Mouse (Mus musculus): Measurements from ENCODE around the gene Olfr1013. TPM values are rescaled to one million over a fixed set of nuclear protein-coding genes. Genes with fewer than 3 reads are reported as not detected.

Gene Olfr1013
- not detected in 2 replicates for polyA plus RNA-seq (2015; fragmentation: Nextera tagmentation; extraction: Ambion mirVana)

DNA sequence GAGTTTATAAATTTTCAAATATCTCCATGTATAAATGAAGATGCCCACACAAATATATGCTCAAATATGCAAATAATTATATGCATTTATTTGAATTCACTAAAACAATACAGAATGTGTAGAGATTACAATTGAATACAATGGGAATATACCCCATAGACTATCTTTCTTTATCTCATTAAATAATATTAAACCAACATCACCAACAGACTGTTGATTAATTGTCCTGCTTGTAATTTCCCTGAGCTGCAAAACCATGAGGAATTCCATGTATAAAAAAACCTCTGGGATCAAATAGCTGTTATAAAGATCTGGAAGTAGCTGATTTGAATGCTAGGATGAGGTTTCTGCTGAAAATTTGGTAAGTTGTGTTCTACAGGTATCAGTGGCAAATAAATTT, at the start of gene Olfr1013:
Olfr1013 (plus strand) TSS at position 301 of the 400 bp plus-strand sequence.
- H3K4me2 ChIP-seq (ENCODE audit: low read depth, low read length), result no peak within 1 kb of the TSS
- no peak for ATAC-seq (ENCODE audit: low read depth)
- H3K4me1 ChIP-seq (ENCODE audit: control insufficient read depth, low read depth, low read length), result no peaks in the 10 kb centered on the region
- H3K27me3 ChIP-seq (ENCODE audit: control insufficient read depth, insufficient read depth, low read depth, low read length), result no peaks in the 10 kb centered on the region
- no peak within 1 kb of the TSS for H3K9ac ChIP-seq (ENCODE audit: low read depth, low read length)
- no peak within 1 kb of the TSS for H3K27ac ChIP-seq (ENCODE audit: low read length)
- no peak within 1 kb of the TSS for H3K4me3 ChIP-seq (ENCODE audit: low read depth, low read length)
- H3K36me3 ChIP-seq (ENCODE audit: control insufficient read depth, insufficient read depth), result no peaks in the 10 kb centered on the region
- H3K9me3 ChIP-seq (replicated peaks; ENCODE audit: control insufficient read depth, low read length), result no peaks in the 10 kb centered on the region

DNA sequence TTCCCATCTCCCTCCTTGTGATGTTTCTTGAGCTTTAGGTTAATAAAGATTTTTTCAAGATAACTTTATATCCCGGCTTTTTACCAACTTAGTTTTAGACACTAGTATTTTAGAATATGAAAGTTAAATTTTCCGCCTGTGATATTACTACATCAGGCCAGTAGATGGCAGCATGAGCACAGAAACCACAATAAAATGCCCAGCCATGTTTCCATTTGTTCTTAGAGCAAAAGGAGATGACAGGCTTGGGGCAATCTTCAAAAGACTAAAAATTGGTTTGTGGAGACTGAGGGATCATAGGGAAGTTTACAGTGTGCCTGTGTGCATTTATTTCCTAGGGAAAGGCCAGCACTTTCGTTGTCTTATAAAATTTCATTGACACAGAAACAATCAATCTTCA, 41.1 kb upstream of the Olfr1013 start:
- no peak for ATAC-seq (ENCODE audit: low read depth)
- Histone ChIP-seq H3K27ac (ENCODE audit: low read length) (no peak overlapping the region), H3K4me3 (ENCODE audit: low read depth, low read length) (no peak overlapping the region), H3K4me1 (ENCODE audit: control insufficient read depth, low read depth, low read length) (no peaks in the 10 kb centered on the region), H3K36me3 (ENCODE audit: control insufficient read depth, insufficient read depth) (no peaks in the 10 kb centered on the region), H3K4me2 (ENCODE audit: low read depth, low read length) (no peak overlapping the region), H3K9me3 (replicated peaks; ENCODE audit: control insufficient read depth, low read length) (no peaks in the 10 kb centered on the region), H3K27me3 (ENCODE audit: control insufficient read depth, insufficient read depth, low read depth, low read length) (no peaks in the 10 kb centered on the region), H3K9ac (ENCODE audit: low read depth, low read length) (no peak overlapping the region)
- 9% methylated on average over 3 of the region's 3 CpGs for WGBS (ENCODE audit: insufficient replicate concordance)

DNA sequence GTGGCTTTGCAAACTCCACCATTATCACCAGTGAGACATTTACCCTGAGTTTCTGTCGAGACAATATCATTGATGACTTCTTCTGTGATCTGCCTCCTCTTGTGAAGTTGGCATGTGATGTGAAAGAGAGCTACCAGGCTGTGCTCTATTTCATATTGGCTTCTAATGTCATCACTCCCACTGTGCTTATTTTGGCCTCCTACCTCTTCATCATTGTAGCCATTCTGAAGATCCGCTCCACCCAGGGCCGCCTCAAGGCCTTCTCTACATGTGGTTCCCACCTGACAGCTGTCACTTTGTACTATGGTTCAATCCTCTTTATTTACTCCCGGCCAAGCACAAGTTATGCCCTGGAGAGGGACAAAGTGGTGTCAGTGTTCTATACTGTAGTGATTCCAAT, 13.1 kb upstream of the Olfr1013 start:
- no peaks in the 10 kb centered on the region for H3K27me3 ChIP-seq (ENCODE audit: control insufficient read depth, insufficient read depth, low read depth, low read length)
- WGBS (ENCODE audit: insufficient replicate concordance), result 56% methylated on average over 4 of the region's 4 CpGs

DNA sequence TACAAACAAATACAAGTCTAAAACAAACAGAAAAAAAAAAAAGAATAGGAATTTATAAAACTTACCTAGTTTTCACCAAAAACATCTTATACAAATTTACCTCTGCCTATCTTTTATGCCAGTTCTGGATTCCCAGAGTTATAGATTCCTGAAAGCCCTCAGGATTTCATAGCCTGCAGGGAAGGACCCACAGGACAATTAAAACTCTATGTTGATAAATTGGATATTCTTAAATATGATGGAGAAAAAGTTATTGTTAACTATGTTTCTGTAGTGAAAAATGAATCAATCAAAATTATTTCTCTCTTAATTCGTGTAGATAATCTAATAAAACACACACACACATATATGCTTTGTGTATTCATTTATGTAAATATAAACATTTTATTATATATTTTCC, 4.2 kb upstream of the Olfr1013 start, which contains the start of gene Olfr1012:
Olfr1012 (minus strand) TSS at position 101 of the 400 bp plus-strand sequence.
- ATAC-seq (ENCODE audit: low read depth), result no peak
- Histone ChIP-seq H3K27me3 (ENCODE audit: control insufficient read depth, insufficient read depth, low read depth, low read length) (no peaks in the 10 kb centered on the region), H3K4me1 (ENCODE audit: control insufficient read depth, low read depth, low read length) (no peaks in the 10 kb centered on the region), H3K27ac (ENCODE audit: low read length) (no peak within 1 kb of the TSS), H3K36me3 (ENCODE audit: control insufficient read depth, insufficient read depth) (no peaks in the 10 kb centered on the region), H3K4me3 (ENCODE audit: low read depth, low read length) (no peak within 1 kb of the TSS), H3K4me2 (ENCODE audit: low read depth, low read length) (no peak within 1 kb of the TSS), H3K9me3 (replicated peaks; ENCODE audit: control insufficient read depth, low read length) (no peaks in the 10 kb centered on the region), H3K9ac (ENCODE audit: low read depth, low read length) (no peak within 1 kb of the TSS)
- 36% methylated on average over 1 of the region's 1 CpGs for WGBS (ENCODE audit: insufficient replicate concordance)

More for the DNA sequence above, 13.1 kb upstream of the Olfr1013 start:
- no peak overlapping the region for H3K9ac ChIP-seq (ENCODE audit: low read depth, low read length)
- ATAC-seq (ENCODE audit: low read depth), result no peak
- H3K9me3 ChIP-seq (replicated peaks; ENCODE audit: control insufficient read depth, low read length), result no peaks in the 10 kb centered on the region
- no peaks in the 10 kb centered on the region for H3K36me3 ChIP-seq (ENCODE audit: control insufficient read depth, insufficient read depth)
- H3K4me3 ChIP-seq (ENCODE audit: low read depth, low read length), result no peak overlapping the region
- no peak overlapping the region for H3K27ac ChIP-seq (ENCODE audit: low read length)
- H3K4me2 ChIP-seq (ENCODE audit: low read depth, low read length), result no peak overlapping the region
- no peaks in the 10 kb centered on the region for H3K4me1 ChIP-seq (ENCODE audit: control insufficient read depth, low read depth, low read length)

DNA sequence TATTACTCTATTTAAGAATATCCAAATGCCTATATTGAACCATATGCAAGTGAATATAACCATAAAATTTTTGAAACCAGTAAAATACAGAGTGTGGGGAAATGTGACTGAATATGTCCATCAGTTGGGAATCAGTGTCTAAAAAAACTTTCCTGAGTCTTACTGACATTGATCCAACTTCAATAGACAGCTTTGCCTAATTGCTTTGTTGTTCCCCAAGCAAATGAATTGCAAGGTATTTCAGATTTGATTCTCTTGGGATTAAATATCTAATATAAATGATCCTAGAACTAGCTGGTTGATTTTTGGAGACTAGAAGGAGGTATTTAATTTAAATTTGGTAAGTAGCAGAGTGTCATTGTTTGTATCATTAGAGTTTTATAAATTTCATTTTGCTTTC, 5.5 kb downstream of the Olfr1013 start, which contains the start of gene Olfr1014:
Olfr1014 (plus strand) TSS at position 301 of the 400 bp plus-strand sequence.
- Histone ChIP-seq H3K4me2 (ENCODE audit: low read depth, low read length) (no peak within 1 kb of the TSS), H3K9ac (ENCODE audit: low read depth, low read length) (no peak within 1 kb of the TSS), H3K27me3 (ENCODE audit: control insufficient read depth, insufficient read depth, low read depth, low read length) (no peaks in the 10 kb centered on the region), H3K36me3 (ENCODE audit: control insufficient read depth, insufficient read depth) (no peaks in the 10 kb centered on the region), H3K27ac (ENCODE audit: low read length) (no peak within 1 kb of the TSS), H3K9me3 (replicated peaks; ENCODE audit: control insufficient read depth, low read length) (no peaks in the 10 kb centered on the region), H3K4me1 (ENCODE audit: control insufficient read depth, low read depth, low read length) (no peaks in the 10 kb centered on the region), H3K4me3 (ENCODE audit: low read depth, low read length) (no peak within 1 kb of the TSS)
- no peak for ATAC-seq (ENCODE audit: low read depth)

DNA sequence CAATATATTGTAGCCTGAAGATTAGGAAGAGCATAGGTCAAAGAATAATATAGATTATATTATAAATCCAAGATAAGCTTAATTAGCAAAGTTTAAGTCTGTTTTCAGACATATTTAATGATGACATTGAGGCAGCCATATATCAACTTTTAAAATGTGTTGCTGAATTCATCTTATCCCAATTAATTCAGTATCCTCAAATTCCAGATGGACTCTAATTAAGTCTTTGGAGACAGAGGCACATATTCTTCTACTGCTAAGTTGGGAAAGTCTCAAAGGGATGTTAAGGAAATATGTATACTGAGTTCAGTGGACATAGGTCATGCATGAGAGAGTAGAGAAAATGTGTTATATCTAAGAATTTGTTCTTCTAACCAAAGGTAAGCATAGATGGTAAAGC, 14.8 kb downstream of the Olfr1013 start, which contains the start of gene Olfr1015:
Olfr1015 (plus strand) TSS at position 301 of the 400 bp plus-strand sequence.
- H3K9me3 ChIP-seq (replicated peaks; ENCODE audit: control insufficient read depth, low read length), result no peaks in the 10 kb centered on the region
- H3K36me3 ChIP-seq (ENCODE audit: control insufficient read depth, insufficient read depth), result no peaks in the 10 kb centered on the region
- H3K9ac ChIP-seq (ENCODE audit: low read depth, low read length), result no peak within 1 kb of the TSS
- H3K4me1 ChIP-seq (ENCODE audit: control insufficient read depth, low read depth, low read length), result no peaks in the 10 kb centered on the region
- ATAC-seq (ENCODE audit: low read depth), result no peak
- H3K27ac ChIP-seq (ENCODE audit: low read length), result no peak within 1 kb of the TSS
- no peak within 1 kb of the TSS for H3K4me3 ChIP-seq (ENCODE audit: low read depth, low read length)
- H3K27me3 ChIP-seq (ENCODE audit: control insufficient read depth, insufficient read depth, low read depth, low read length), result no peaks in the 10 kb centered on the region
- no peak within 1 kb of the TSS for H3K4me2 ChIP-seq (ENCODE audit: low read depth, low read length)

DNA sequence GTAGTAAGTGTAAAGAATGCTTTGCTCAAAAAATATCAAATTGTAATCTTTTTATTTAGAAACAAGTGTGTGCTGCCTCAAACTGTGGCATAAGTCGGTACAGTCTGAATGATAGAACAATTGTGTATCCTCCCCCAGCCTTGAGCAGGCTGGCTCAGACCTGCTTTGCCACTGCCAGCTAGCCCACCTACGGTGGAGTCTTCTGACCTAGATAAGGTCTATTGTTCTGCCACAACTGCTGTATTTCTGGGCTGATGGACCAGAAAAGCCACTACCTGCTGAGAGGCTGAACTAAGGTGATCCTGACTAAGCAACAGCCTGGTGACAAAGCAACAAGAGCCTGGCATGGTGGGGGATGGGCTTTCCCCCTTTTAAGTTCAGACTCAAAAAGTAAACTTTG, 25.4 kb downstream of the Olfr1013 start:
- 52% methylated on average over 2 of the region's 2 CpGs for WGBS (ENCODE audit: insufficient replicate concordance)

DNA sequence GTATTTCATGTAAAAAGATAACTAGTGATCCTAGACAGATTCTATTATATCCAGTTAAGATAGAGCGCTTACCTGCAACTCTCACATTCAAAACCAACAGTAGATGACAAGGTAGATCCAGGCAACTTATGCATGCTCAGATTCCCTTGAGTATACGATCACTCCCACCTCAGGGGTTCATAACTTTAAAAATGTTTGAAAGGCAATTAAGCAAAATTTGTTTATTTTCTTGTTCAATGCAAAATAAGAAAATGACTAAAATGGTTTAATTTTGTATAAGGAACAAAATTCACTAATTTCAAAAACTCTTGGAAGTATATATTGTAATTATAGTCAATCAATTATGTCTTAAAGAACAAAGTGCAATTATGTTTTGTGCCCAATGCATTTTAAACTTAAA, 35.5 kb downstream of the Olfr1013 start, which contains the start of gene Olfr1016:
Olfr1016 (minus strand) TSS at position 101 of the 400 bp plus-strand sequence.
- no peak for ATAC-seq (ENCODE audit: low read depth)
- Histone ChIP-seq H3K36me3 (ENCODE audit: control insufficient read depth, insufficient read depth) (no peaks in the 10 kb centered on the region), H3K4me3 (ENCODE audit: low read depth, low read length) (no peak within 1 kb of the TSS), H3K9me3 (replicated peaks; ENCODE audit: control insufficient read depth, low read length) (no peaks in the 10 kb centered on the region), H3K9ac (ENCODE audit: low read depth, low read length) (no peak within 1 kb of the TSS), H3K27ac (ENCODE audit: low read length) (no peak within 1 kb of the TSS), H3K4me2 (ENCODE audit: low read depth, low read length) (no peak within 1 kb of the TSS), H3K27me3 (ENCODE audit: control insufficient read depth, insufficient read depth, low read depth, low read length) (no peaks in the 10 kb centered on the region), H3K4me1 (ENCODE audit: control insufficient read depth, low read depth, low read length) (no peaks in the 10 kb centered on the region)
- WGBS (ENCODE audit: insufficient replicate concordance), result 59% methylated on average over 2 of the region's 2 CpGs

More for the DNA sequence above, 25.4 kb downstream of the Olfr1013 start:
- Histone ChIP-seq H3K9ac (ENCODE audit: low read depth, low read length) (no peak overlapping the region), H3K9me3 (replicated peaks; ENCODE audit: control insufficient read depth, low read length) (no peaks in the 10 kb centered on the region), H3K4me3 (ENCODE audit: low read depth, low read length) (no peak overlapping the region), H3K27me3 (ENCODE audit: control insufficient read depth, insufficient read depth, low read depth, low read length) (no peaks in the 10 kb centered on the region), H3K4me1 (ENCODE audit: control insufficient read depth, low read depth, low read length) (no peaks in the 10 kb centered on the region), H3K36me3 (ENCODE audit: control insufficient read depth, insufficient read depth) (no peaks in the 10 kb centered on the region), H3K27ac (ENCODE audit: low read length) (no peak overlapping the region), H3K4me2 (ENCODE audit: low read depth, low read length) (no peak overlapping the region)
- ATAC-seq (ENCODE audit: low read depth), result no peak

DNA sequence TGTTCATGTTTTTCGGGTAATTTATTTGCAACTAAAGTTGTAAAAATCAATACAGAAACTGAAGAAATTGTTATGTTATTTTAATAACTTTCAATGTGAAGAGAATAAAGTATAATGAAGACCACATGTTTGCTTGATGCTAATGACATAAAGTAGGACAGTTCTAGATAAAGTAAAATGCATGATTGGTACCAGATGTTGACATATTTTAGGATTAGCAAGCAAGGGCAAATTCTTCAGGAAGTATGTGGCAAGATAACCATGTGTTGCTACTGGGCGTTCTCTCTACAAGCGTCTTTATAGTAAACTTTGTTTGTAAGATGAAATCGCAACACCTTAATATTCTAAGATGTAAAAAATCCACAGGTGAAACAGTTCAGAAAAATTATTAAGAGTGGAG, 37.6 kb downstream of the Olfr1013 start:
- Histone ChIP-seq H3K36me3 (ENCODE audit: control insufficient read depth, insufficient read depth) (no peaks in the 10 kb centered on the region), H3K9ac (ENCODE audit: low read depth, low read length) (no peak overlapping the region), H3K4me2 (ENCODE audit: low read depth, low read length) (no peak overlapping the region), H3K27me3 (ENCODE audit: control insufficient read depth, insufficient read depth, low read depth, low read length) (no peaks in the 10 kb centered on the region), H3K27ac (ENCODE audit: low read length) (no peak overlapping the region), H3K4me3 (ENCODE audit: low read depth, low read length) (no peak overlapping the region), H3K9me3 (replicated peaks; ENCODE audit: control insufficient read depth, low read length) (no peaks in the 10 kb centered on the region), H3K4me1 (ENCODE audit: control insufficient read depth, low read depth, low read length) (no peaks in the 10 kb centered on the region)
- ATAC-seq (ENCODE audit: low read depth), result no peak
- WGBS (ENCODE audit: insufficient replicate concordance), result 63% methylated on average over 4 of the region's 4 CpGs
